Mouse (Mus musculus): ENCODE results near the gene Cuedc1. TPM values are rescaled to one million over a fixed set of nuclear protein-coding genes. Genes with fewer than 3 reads are reported as not detected.
"Not testable (repeated sequence)": the region's sequence is repeated elsewhere in the genome, so short reads cannot be mapped to it uniquely, and the experiment has no call there.

The Cuedc1 gene
- polyA plus RNA-seq, 1 experiment from 2014 or later = 3.4 TPM

DNA sequence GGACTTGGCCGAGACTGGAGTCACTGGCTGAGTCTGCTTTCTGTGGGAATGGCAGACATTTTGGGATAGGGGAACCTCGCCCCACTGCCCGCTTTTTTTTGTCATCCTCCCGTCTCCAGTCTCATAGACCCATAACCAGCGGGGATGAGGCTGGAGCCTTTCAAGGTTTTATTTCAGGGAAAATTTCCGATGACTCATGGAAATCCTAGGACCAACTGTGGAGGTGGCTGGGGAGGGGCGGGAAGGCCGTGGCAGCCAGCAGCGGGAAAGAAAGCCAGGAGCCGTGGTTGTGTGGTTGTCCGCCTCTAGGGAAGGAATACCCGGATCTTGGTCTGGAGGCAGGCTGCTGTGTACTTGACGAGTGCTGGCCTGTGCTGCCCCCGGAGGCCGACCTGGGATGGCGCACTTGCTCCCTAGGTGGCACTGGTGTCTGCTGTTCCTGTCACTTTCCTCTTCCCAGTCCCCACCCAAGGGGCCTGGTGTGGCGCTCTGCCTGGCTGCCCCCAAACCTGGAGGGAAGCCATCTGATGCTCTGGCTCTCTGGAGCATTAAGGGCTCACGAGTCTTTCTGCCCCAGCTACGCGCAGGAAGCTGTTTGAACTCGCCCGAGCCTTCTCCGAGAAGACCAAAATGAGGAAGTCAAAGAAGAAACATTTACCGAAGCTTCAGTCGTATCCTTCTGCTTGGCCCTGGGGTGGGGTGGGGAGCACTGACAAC, 89.7 kb downstream of the Cuedc1 start:
- no peaks in the 10 kb centered on the region for H3K9me3 ChIP-seq (replicated peaks)
- ATAC-seq = peak; percentile 74
- peak overlapping the region; percentile 39 for H3K9ac ChIP-seq
- peaks cover 17% of the 10 kb centered on the region for H3K4me1 ChIP-seq
- H3K4me3 ChIP-seq = peak overlapping the region; percentile 40
- H3K36me3 ChIP-seq = no peaks in the 10 kb centered on the region
- 11% methylated on average over 25 of the region's 25 CpGs for WGBS (ENCODE audit: insufficient replicate concordance)
- peaks cover 73% of the 10 kb centered on the region for H3K27me3 ChIP-seq (replicated peaks)
- H3K27ac ChIP-seq = no peak overlapping the region
- H3K4me2 ChIP-seq = peak overlapping the region; percentile 60

DNA sequence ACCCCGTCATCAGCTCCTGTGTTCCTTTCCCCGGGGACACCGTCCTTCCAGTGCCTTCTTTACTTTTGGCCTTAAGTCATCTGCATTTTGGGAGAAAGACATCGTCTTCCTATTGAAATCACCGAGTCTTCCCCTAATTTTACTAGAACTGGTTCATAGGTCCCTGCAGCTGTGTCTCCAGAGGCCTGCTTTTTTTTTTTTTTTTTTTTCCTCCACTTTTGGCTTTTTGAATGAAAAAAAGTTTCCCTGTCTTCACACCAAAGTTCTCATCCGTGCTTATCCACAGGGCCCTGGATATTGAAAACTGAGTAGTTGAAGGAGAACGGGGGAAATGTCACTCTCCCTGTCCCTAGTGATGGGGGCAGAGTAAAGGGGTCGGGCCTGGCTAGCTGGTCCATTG, 90.4 kb downstream of the Cuedc1 start:
- H3K4me1 ChIP-seq = peaks cover 21% of the 10 kb centered on the region
- ATAC-seq = no peak
- H3K9me3 ChIP-seq (replicated peaks) = no peaks in the 10 kb centered on the region
- H3K9ac ChIP-seq = no peak overlapping the region
- no peaks in the 10 kb centered on the region for H3K36me3 ChIP-seq
- peak overlapping the region; percentile 60 for H3K4me2 ChIP-seq
- peak overlapping the region; percentile 40; the same call in 1 of the 2 replicates for H3K4me3 ChIP-seq
- WGBS (ENCODE audit: insufficient replicate concordance) = 33% methylated on average over 8 of the region's 8 CpGs
- peaks cover 73% of the 10 kb centered on the region for H3K27me3 ChIP-seq (replicated peaks)
- no peak overlapping the region for H3K27ac ChIP-seq

GRCm38 (mm10) chr11:88188635-88189034, 90.8 kb downstream of the Cuedc1 start:
- Histone ChIP-seq H3K4me3 (no peak overlapping the region), H3K27me3 (replicated peaks) (peaks cover 76% of the 10 kb centered on the region), H3K27ac (no peak overlapping the region), H3K4me1 (peaks cover 25% of the 10 kb centered on the region), H3K4me2 (no peak overlapping the region), H3K9ac (no peak overlapping the region), H3K9me3 (replicated peaks) (no peaks in the 10 kb centered on the region), H3K36me3 (no peaks in the 10 kb centered on the region)
- no peak for ATAC-seq
- 67% methylated on average over 7 of the region's 7 CpGs for WGBS (ENCODE audit: insufficient replicate concordance)

- Histone ChIP-seq H3K27ac (no peak overlapping the region), H3K9ac (no peak overlapping the region), H3K36me3 (no peaks in the 10 kb centered on the region), H3K4me1 (peaks cover 18% of the 10 kb centered on the region), H3K27me3 (replicated peaks) (peaks cover 91% of the 10 kb centered on the region), H3K9me3 (replicated peaks) (no peaks in the 10 kb centered on the region), H3K4me2 (no peak overlapping the region), H3K4me3 (no peak overlapping the region)
- 9% methylated on average over 4 of the region's 4 CpGs for WGBS (ENCODE audit: insufficient replicate concordance)
- no peak for ATAC-seq
Observed at GRCm38 (mm10) chr11:88192595-88192994, 94.7 kb downstream of the Cuedc1 start.

GRCm38 (mm10) chr11:88193098-88193823, 95.4 kb downstream of the Cuedc1 start:
- ATAC-seq = no peak

DNA sequence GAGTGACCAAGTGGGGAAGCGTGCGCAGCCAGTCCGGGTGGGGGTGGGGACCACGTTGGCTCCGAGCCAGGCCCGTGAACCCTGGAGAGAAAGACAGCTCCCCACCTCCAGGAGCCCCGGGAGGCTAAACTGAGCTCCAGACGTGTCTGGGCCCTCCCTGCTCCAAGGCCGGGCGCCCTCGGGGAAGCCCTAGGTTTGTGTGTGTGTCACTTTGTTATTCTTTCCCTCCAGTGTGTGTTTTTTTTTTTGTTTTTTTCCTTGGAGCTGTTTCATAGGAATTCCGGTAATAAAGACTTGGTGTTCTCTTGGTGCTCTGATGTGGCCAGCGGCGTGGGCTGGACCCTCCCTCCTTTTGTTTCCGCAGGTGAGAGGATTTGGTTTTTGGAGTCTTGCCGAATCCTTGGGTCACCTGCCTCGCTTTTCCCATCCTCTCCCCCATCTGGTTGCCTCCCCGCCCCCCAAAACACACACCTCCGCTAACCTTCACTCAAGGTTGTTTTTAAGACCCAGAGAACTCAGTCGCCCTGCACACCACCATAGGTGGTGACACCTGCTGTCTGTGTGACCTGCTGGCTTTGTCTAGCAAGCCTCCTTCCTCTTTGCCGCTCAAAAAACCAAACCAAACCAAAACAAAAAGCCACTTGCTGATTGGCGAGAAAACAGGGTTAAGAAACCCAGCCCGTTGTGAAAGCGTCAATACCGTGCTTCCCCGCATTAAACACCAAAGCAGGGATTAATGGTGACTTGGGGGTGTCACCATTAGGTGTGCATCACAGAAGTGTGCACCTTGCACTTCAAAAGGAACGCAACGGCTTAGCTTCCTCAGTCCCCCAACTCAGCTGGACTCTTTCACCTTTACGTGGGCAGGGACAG, 96.2 kb downstream of the Cuedc1 start:
- no peak overlapping the region for H3K9ac ChIP-seq
- 4% methylated on average over 29 of the region's 29 CpGs for WGBS (ENCODE audit: insufficient replicate concordance)
- ATAC-seq = no peak
- peak overlapping the region; percentile 43 for H3K4me2 ChIP-seq
- H3K27me3 ChIP-seq (replicated peaks) = peaks cover 91% of the 10 kb centered on the region
- H3K4me3 ChIP-seq = peak overlapping the region; percentile 14; the same call in 1 of the 2 replicates
- no peaks in the 10 kb centered on the region for H3K9me3 ChIP-seq (replicated peaks)
- peaks cover 13% of the 10 kb centered on the region for H3K4me1 ChIP-seq
- H3K27ac ChIP-seq = no peak overlapping the region
- no peaks in the 10 kb centered on the region for H3K36me3 ChIP-seq

More at GRCm38 (mm10) chr11:88193098-88193823, 95.4 kb downstream of the Cuedc1 start:
- Histone ChIP-seq H3K27me3 (replicated peaks) (peaks cover 91% of the 10 kb centered on the region), H3K4me2 (peak overlapping the region; percentile 43), H3K9me3 (replicated peaks) (no peaks in the 10 kb centered on the region), H3K36me3 (no peaks in the 10 kb centered on the region), H3K27ac (no peak overlapping the region), H3K4me1 (peaks cover 13% of the 10 kb centered on the region), H3K4me3 (peak overlapping the region; percentile 14; the same call in 1 of the 2 replicates), H3K9ac (no peak overlapping the region)
- WGBS (ENCODE audit: insufficient replicate concordance) = 4% methylated on average over 34 of the region's 34 CpGs

DNA sequence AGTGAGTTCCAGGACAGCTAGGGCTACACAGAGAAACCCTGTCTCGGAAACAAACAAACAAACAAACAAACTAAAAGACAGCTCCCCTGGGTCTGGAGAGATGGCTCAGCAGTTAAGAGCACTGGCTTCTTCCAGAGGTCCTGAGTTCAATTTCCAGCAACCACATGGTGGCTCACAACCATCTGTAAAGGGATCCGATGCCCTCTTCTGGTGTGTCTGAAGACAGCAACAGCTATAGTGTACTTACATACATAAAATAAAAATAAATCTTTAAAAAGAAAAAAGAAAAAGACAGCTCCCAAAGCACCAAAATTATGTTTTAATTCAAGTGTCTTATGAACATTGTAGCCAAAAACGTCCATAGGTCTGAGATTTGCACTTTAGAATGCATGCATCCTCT, 97.8 kb downstream of the Cuedc1 start:
- Histone ChIP-seq H3K4me1 (peaks cover 13% of the 10 kb centered on the region), H3K27me3 (replicated peaks) (peaks cover 94% of the 10 kb centered on the region)
- H3K9ac ChIP-seq; H3K4me3 ChIP-seq; H3K27ac ChIP-seq; H3K36me3 ChIP-seq; H3K4me2 ChIP-seq; ATAC-seq; H3K9me3 ChIP-seq (replicated peaks): not testable (repeated sequence)
- WGBS (ENCODE audit: insufficient replicate concordance) = 62% methylated on average over 3 of the region's 3 CpGs

GRCm38 (mm10) chr11:88197153-88197576, 99.3 kb downstream of the Cuedc1 start:
- Histone ChIP-seq H3K4me1 (peaks cover 21% of the 10 kb centered on the region), H3K4me2 (no peak overlapping the region), H3K27me3 (replicated peaks) (peaks cover 86% of the 10 kb centered on the region), H3K4me3 (no peak overlapping the region), H3K9ac (no peak overlapping the region), H3K9me3 (replicated peaks) (no peaks in the 10 kb centered on the region), H3K36me3 (no peaks in the 10 kb centered on the region), H3K27ac (no peak overlapping the region)
- 7% methylated on average over 2 of the region's 2 CpGs for WGBS (ENCODE audit: insufficient replicate concordance)
- no peak for ATAC-seq

GRCm38 (mm10) chr11:88198223-88198622, 100.4 kb downstream of the Cuedc1 start:
- Histone ChIP-seq H3K9me3 (replicated peaks) (no peaks in the 10 kb centered on the region), H3K4me3 (no peak overlapping the region), H3K4me1 (peaks cover 28% of the 10 kb centered on the region), H3K27me3 (replicated peaks) (peaks cover 76% of the 10 kb centered on the region), H3K9ac (no peak overlapping the region), H3K27ac (no peak overlapping the region), H3K36me3 (no peaks in the 10 kb centered on the region), H3K4me2 (no peak overlapping the region)
- 33% methylated on average over 4 of the region's 4 CpGs for WGBS (ENCODE audit: insufficient replicate concordance)
- ATAC-seq = no peak

DNA sequence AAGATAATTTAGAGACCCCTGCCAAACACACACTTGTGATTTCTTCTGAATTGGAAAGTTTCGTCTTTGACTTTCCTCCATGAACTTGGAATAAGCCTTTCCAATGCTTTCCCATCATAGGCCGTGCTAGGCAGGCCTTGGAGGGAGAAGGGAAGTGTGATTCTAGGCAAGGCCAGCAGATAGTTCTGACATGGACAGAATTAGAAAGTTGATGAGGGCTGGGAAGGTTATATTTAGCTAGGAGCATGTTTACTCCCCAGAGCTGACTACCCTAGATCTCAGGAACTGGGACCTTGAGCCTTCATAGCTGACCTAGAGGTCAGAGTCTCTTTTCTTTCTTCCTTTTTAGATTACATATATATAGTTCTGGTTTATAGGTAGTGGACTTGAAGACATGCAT, 103.3 kb downstream of the Cuedc1 start:
- Histone ChIP-seq H3K36me3 (peaks cover 7% of the 10 kb centered on the region), H3K9ac (no peak overlapping the region), H3K4me2 (no peak overlapping the region), H3K9me3 (replicated peaks) (no peaks in the 10 kb centered on the region), H3K27me3 (replicated peaks) (peaks cover 46% of the 10 kb centered on the region), H3K4me1 (peaks cover 43% of the 10 kb centered on the region), H3K27ac (no peak overlapping the region), H3K4me3 (no peak overlapping the region)
- no peak for ATAC-seq
- WGBS (ENCODE audit: insufficient replicate concordance) = 55% methylated on average over 2 of the region's 2 CpGs

GRCm38 (mm10) chr11:88202077-88202476, 104.2 kb downstream of the Cuedc1 start:
- peaks cover 10% of the 10 kb centered on the region for H3K36me3 ChIP-seq
- no peak overlapping the region for H3K27ac ChIP-seq
- WGBS (ENCODE audit: insufficient replicate concordance) = 12% methylated on average over 2 of the region's 2 CpGs
- no peaks in the 10 kb centered on the region for H3K9me3 ChIP-seq (replicated peaks)
- H3K9ac ChIP-seq = no peak overlapping the region
- no peak overlapping the region for H3K4me3 ChIP-seq
- peaks cover 38% of the 10 kb centered on the region for H3K27me3 ChIP-seq (replicated peaks)
- H3K4me1 ChIP-seq = peaks cover 41% of the 10 kb centered on the region
- peak overlapping the region; percentile 31; the same call in 1 of the 2 replicates for H3K4me2 ChIP-seq
- 0 out of 2 replicates have a peak, but pooled peaks have one; percentile 3 for ATAC-seq
